Mouse (Mus musculus) embryonic facial prominence, embryonic 11.5 days (tissue): ENCODE measurements around the gene Pgghg. TPM values are rescaled to one million over a fixed set of nuclear protein-coding genes. Genes with fewer than 3 reads are reported as not detected.

Experiments
- ATAC-seq: fragments of 200-750 bp; cut with Nextera tagmentation; replicated peaks from 2 replicates; pipeline ENCODE4 v1.8.0; 2017; ENCODE audit warnings: low read depth; ENCODE audit not compliant: insufficient number of reproducible peaks, low FRiP score, low TSS enrichment
- DNase-seq: peaks from one replicate; pipeline ENCODE4 v3.0.0-alpha.2; 2015; ENCODE audit warnings: low spot score
- H3K27ac ChIP-seq: fragments of 300-500 bp; sonication (generic); replicated peaks from 2 replicates; pipeline ENCODE4 v1.5.1; 2014; ENCODE audit warnings: mild to moderate bottlenecking, low read depth, low read length, control low read depth
- H3K27me3 ChIP-seq: fragments of 300-500 bp; sonication (generic); 2 replicates; pipeline ENCODE4 v1.6.1; 2014; ENCODE audit warnings: mild to moderate bottlenecking, low read length, moderate library complexity, mixed read lengths; ENCODE audit not compliant: control insufficient read depth, insufficient read depth
- H3K36me3 ChIP-seq: fragments of 300-500 bp; sonication (generic); replicated peaks from 2 replicates; pipeline ENCODE4 v1.6.1; 2014; ENCODE audit warnings: low read depth, mild to moderate bottlenecking, low read length, moderate library complexity, mixed read lengths; ENCODE audit not compliant: control insufficient read depth, insufficient read depth
- H3K4me1 ChIP-seq: fragments of 300-500 bp; sonication (generic); 2 replicates; pipeline ENCODE4 v1.6.1; 2014; ENCODE audit warnings: low read length, mixed read lengths; ENCODE audit not compliant: control insufficient read depth, insufficient read depth
- H3K4me2 ChIP-seq: fragments of 300-500 bp; sonication (generic); 2 replicates; pipeline ENCODE4 v1.6.1; 2014; ENCODE audit warnings: low read depth, mild to moderate bottlenecking, control low read depth, low read length, moderate library complexity
- H3K4me3 ChIP-seq: fragments of 300-500 bp; sonication (generic); 2 replicates; pipeline ENCODE4 v1.5.1; 2014; ENCODE audit warnings: low read depth, low read length, control low read depth
- H3K9ac ChIP-seq: fragments of 300-500 bp; sonication (generic); replicated peaks from 2 replicates; pipeline ENCODE4 v1.6.1; 2014; ENCODE audit warnings: mild to moderate bottlenecking, control low read depth, low read length
- H3K9me3 ChIP-seq: fragments of 300-500 bp; sonication (generic); replicated peaks from 2 replicates; pipeline ENCODE4 v1.6.1; 2016; ENCODE audit warnings: mild to moderate bottlenecking, low read length, inconsistent platforms, mixed read lengths; ENCODE audit not compliant: control insufficient read depth
- WGBS: fragments of 180-500 bp; shearing (Covaris S2); extraction: QIAGEN DNeasy Blood & Tissue Kit; methylation state at CpG from one replicate; pipeline ENCODE4 v1.1.7; 2014; 5-methylcytosine and 5-hydroxymethylcytosine counted together
- polyA plus RNA-seq: library from polyadenylated mRNA; unstranded; fragments of >200 nt; fragmentation: Nextera tagmentation; extraction: Ambion mirVana; gene quantifications from 2 replicates; pipeline ENCODE4 v1.2.1, GENCODE M21; 2014

Pgghg gene
- polyA plus RNA-seq, 1 experiment from 2014 or later: 12.4 TPM

GRCm38 (mm10) chr7:140914031-140914690 lies 27.0 kb upstream of the Pgghg start:
- Histone ChIP-seq H3K4me2 (no peak overlapping the region), H3K4me3 (no peak overlapping the region), H3K27me3 (no peaks in the 10 kb centered on the region), H3K36me3 (no peaks in the 10 kb centered on the region), H3K4me1 (no peaks in the 10 kb centered on the region), H3K27ac (no peak overlapping the region), H3K9me3 (no peaks in the 10 kb centered on the region), H3K9ac (no peak overlapping the region)
- no peak for ATAC-seq
- DNase-seq: no peak
- WGBS: 84% methylated on average over 8 of the region's 8 CpGs

- no peaks in the 10 kb centered on the region for H3K9me3 ChIP-seq
- H3K4me3 ChIP-seq: no peak overlapping the region
- H3K4me2 ChIP-seq: no peak overlapping the region
- H3K4me1 ChIP-seq: peaks cover 9% of the 10 kb centered on the region
- WGBS: 71% methylated on average over 4 of the region's 4 CpGs
- ATAC-seq (no peak), DNase-seq (no peak)
- no peaks in the 10 kb centered on the region for H3K36me3 ChIP-seq
- no peak overlapping the region for H3K27ac ChIP-seq
- H3K9ac ChIP-seq: no peak overlapping the region
- peaks cover 41% of the 10 kb centered on the region for H3K27me3 ChIP-seq
Measured at GRCm38 (mm10) chr7:140919911-140920310, 21.3 kb upstream of the Pgghg start.

- DNase-seq (no peak), ATAC-seq (no peak)
- Histone ChIP-seq H3K36me3 (no peaks in the 10 kb centered on the region), H3K9me3 (no peaks in the 10 kb centered on the region), H3K27ac (no peak within 1 kb of the TSS), H3K4me2 (no peak within 1 kb of the TSS), H3K4me1 (peaks cover 9% of the 10 kb centered on the region), H3K4me3 (no peak within 1 kb of the TSS), H3K9ac (no peak within 1 kb of the TSS), H3K27me3 (peaks cover 41% of the 10 kb centered on the region)
- WGBS: 76% methylated on average over 8 of the region's 8 CpGs
Measured at GRCm38 (mm10) chr7:140920418-140921029, 20.7 kb upstream of the Pgghg start, which contains the start of gene Nlrp6. Nlrp6 (plus strand) TSS chr7:140920902.

GRCm38 (mm10) chr7:140921225-140921975 lies 19.8 kb upstream of the Pgghg start:
- H3K36me3 ChIP-seq: no peaks in the 10 kb centered on the region
- no peak overlapping the region for H3K9ac ChIP-seq
- DNase-seq (no peak), ATAC-seq (no peak)
- H3K9me3 ChIP-seq: no peaks in the 10 kb centered on the region
- H3K27ac ChIP-seq: no peak overlapping the region
- no peak overlapping the region; the same call in 1 of the 2 replicates for H3K4me2 ChIP-seq
- H3K27me3 ChIP-seq: peaks cover 41% of the 10 kb centered on the region
- no peak overlapping the region for H3K4me3 ChIP-seq
- WGBS: 24% methylated on average over 22 of the region's 22 CpGs
- H3K4me1 ChIP-seq: peaks cover 9% of the 10 kb centered on the region

GRCm38 (mm10) chr7:140922398-140923069 lies 18.7 kb upstream of the Pgghg start:
- ATAC-seq (no peak), DNase-seq (peak; percentile 59)
- Histone ChIP-seq H3K9me3 (no peaks in the 10 kb centered on the region), H3K27me3 (peaks cover 41% of the 10 kb centered on the region), H3K9ac (peak overlapping the region; percentile 39), H3K27ac (no peak overlapping the region), H3K4me3 (peak overlapping the region; percentile 31), H3K4me2 (peak overlapping the region; percentile 67), H3K36me3 (no peaks in the 10 kb centered on the region), H3K4me1 (peaks cover 9% of the 10 kb centered on the region)
- under 1% methylated on average over 49 of the region's 49 CpGs for WGBS

GRCm38 (mm10) chr7:140923070-140923775 lies 18.0 kb upstream of the Pgghg start:
- peak overlapping the region; percentile 39 for H3K9ac ChIP-seq
- peak overlapping the region; percentile 31 for H3K4me3 ChIP-seq
- H3K9me3 ChIP-seq: no peaks in the 10 kb centered on the region
- H3K4me1 ChIP-seq: peaks cover 9% of the 10 kb centered on the region
- no peak overlapping the region for H3K27ac ChIP-seq
- WGBS: 21% methylated on average over 30 of the region's 30 CpGs
- peaks cover 41% of the 10 kb centered on the region for H3K27me3 ChIP-seq
- H3K36me3 ChIP-seq: no peaks in the 10 kb centered on the region
- H3K4me2 ChIP-seq: peak overlapping the region; percentile 67
- ATAC-seq: no peak
- DNase-seq: peak; percentile 16

- H3K27ac ChIP-seq: no peak overlapping the region
- H3K36me3 ChIP-seq: no peaks in the 10 kb centered on the region
- ATAC-seq: no peak
- DNase-seq: no peak
- H3K4me2 ChIP-seq: no peak overlapping the region
- H3K9ac ChIP-seq: no peak overlapping the region
- H3K4me3 ChIP-seq: no peak overlapping the region
- 83% methylated on average over 6 of the region's 6 CpGs for WGBS
- H3K9me3 ChIP-seq: no peaks in the 10 kb centered on the region
- H3K27me3 ChIP-seq: peaks cover 19% of the 10 kb centered on the region
- H3K4me1 ChIP-seq: peaks cover 7% of the 10 kb centered on the region
Measured at GRCm38 (mm10) chr7:140927181-140927580, 14.0 kb upstream of the Pgghg start.
